Mouse (Mus musculus): ENCODE data around the gene Map4k5.
A peak's percentile ranks its signal among the peaks of the same experiment; 100 is the strongest.

The Map4k5 gene

GRCm38 (mm10) chr12:69843531-69844445, 49.2 kb downstream of the Map4k5 start:
- DNase-seq (ENCODE audit: low read depth, low spot score): no peak

GRCm38 (mm10) chr12:69838376-69838775, 54.6 kb downstream of the Map4k5 start:
- DNase-seq (ENCODE audit: low read depth, low spot score): no peak

- peak; percentile 74 for DNase-seq (ENCODE audit: low read depth, low spot score)
Measured at GRCm38 (mm10) chr12:69833982-69834604, 58.9 kb downstream of the Map4k5 start.

GRCm38 (mm10) chr12:69831239-69831910, 61.6 kb downstream of the Map4k5 start:
- no peak for DNase-seq (ENCODE audit: low read depth, low spot score)

- no peak for DNase-seq (ENCODE audit: low read depth, low spot score)
Measured at GRCm38 (mm10) chr12:69828214-69828613, 64.8 kb downstream of the Map4k5 start.

- peak; percentile 60 for DNase-seq (ENCODE audit: low read depth, low spot score)
Measured at GRCm38 (mm10) chr12:69824881-69825597, 68.0 kb downstream of the Map4k5 start.

- peak; percentile 56 for DNase-seq (ENCODE audit: low read depth, low spot score)
Measured at GRCm38 (mm10) chr12:69814272-69814671, 78.7 kb downstream of the Map4k5 start.

- DNase-seq (ENCODE audit: low read depth, low spot score): no peak
Measured at GRCm38 (mm10) chr12:69813596-69813995, 79.4 kb downstream of the Map4k5 start.

- no peak for DNase-seq (ENCODE audit: low read depth, low spot score)
Measured at GRCm38 (mm10) chr12:69812986-69813385, 80.0 kb downstream of the Map4k5 start.

GRCm38 (mm10) chr12:69811976-69812375, 81.0 kb downstream of the Map4k5 start:
- no peak for DNase-seq (ENCODE audit: low read depth, low spot score)

- DNase-seq (ENCODE audit: low read depth, low spot score): no peak
Measured at GRCm38 (mm10) chr12:69809439-69809838, 83.6 kb downstream of the Map4k5 start.

GRCm38 (mm10) chr12:69807399-69807985, 85.5 kb downstream of the Map4k5 start:
- no peak for DNase-seq (ENCODE audit: low read depth, low spot score)

GRCm38 (mm10) chr12:69805148-69805547, 87.9 kb downstream of the Map4k5 start:
- DNase-seq (ENCODE audit: low read depth, low spot score): no peak

- DNase-seq (ENCODE audit: low read depth, low spot score): no peak
Measured at GRCm38 (mm10) chr12:69804393-69805070, 88.5 kb downstream of the Map4k5 start.

GRCm38 (mm10) chr12:69803196-69803595, 89.8 kb downstream of the Map4k5 start:
- DNase-seq (ENCODE audit: low read depth, low spot score): no peak

GRCm38 (mm10) chr12:69800586-69800985, 92.4 kb downstream of the Map4k5 start:
- no peak for DNase-seq (ENCODE audit: low read depth, low spot score)

GRCm38 (mm10) chr12:69796311-69796710, 96.7 kb downstream of the Map4k5 start:
- DNase-seq (ENCODE audit: low read depth, low spot score): no peak

- DNase-seq (ENCODE audit: low read depth, low spot score): no peak
Measured at GRCm38 (mm10) chr12:69790530-69791505, 102.2 kb downstream of the Map4k5 start, which contains the start of gene Cdkl1. Gene Cdkl1, minus strand, starts transcription at chr12:69791267.

- no peak for DNase-seq (ENCODE audit: low read depth, low spot score)
Measured at GRCm38 (mm10) chr12:69789766-69790529, 103.1 kb downstream of the Map4k5 start.
